Mouse (Mus musculus): ENCODE measurements around the gene Noxo1. TPM values are rescaled to one million over a fixed set of nuclear protein-coding genes. Genes with fewer than 3 reads are reported as not detected.
A peak's percentile ranks its signal among the peaks of the same experiment; 100 is the strongest.
"Not testable (repeated sequence)": the region's sequence is repeated elsewhere in the genome, so short reads cannot be mapped to it uniquely, and the experiment has no call there.

The Noxo1 gene
- 1 to 10 TPM; 2.8 to 6.4 TPM for total RNA-seq (2021)
- polyA plus RNA-seq (2012; rRNA removed): 4.9 and 9.4 TPM in 2 replicates
- long read RNA-seq, partial matches to known transcripts: 0 of 5 reads
- long read RNA-seq, other reads (novel, unspliced or antisense): 2 of 5 reads

GRCm38 (mm10) chr17:24696011-24696697 lies at the start of gene Noxo1, which contains the start of gene Gfer:
Gene Noxo1 (plus strand): TSS chr17:24696234.
Gene Gfer (minus strand): TSS chr17:24696156.
- DNase-seq: peak; percentile 97

- no peak for DNase-seq
Observed at GRCm38 (mm10) chr17:24646381-24646780, 49.7 kb upstream of the Noxo1 start.

- DNase-seq: no peak
Observed at GRCm38 (mm10) chr17:24647493-24647892, 48.5 kb upstream of the Noxo1 start.

GRCm38 (mm10) chr17:24648731-24649377 lies 47.2 kb upstream of the Noxo1 start:
- DNase-seq: no peak

- peak; percentile 66 for DNase-seq
Observed at GRCm38 (mm10) chr17:24649581-24650069, 46.4 kb upstream of the Noxo1 start.

GRCm38 (mm10) chr17:24650070-24650616 lies 45.9 kb upstream of the Noxo1 start, which contains the start of gene Slc9a3r2:
Gene Slc9a3r2 (minus strand): TSS chr17:24650327.
- DNase-seq: peak; percentile 87

- no peak for DNase-seq
Observed at GRCm38 (mm10) chr17:24650766-24651165, 45.3 kb upstream of the Noxo1 start.

- no peak for DNase-seq
Observed at GRCm38 (mm10) chr17:24651835-24652234, 44.2 kb upstream of the Noxo1 start.

GRCm38 (mm10) chr17:24653967-24654710 lies 41.9 kb upstream of the Noxo1 start:
- peak; percentile 73 for DNase-seq

- no peak for DNase-seq
Observed at GRCm38 (mm10) chr17:24654969-24655368, 41.1 kb upstream of the Noxo1 start.

- DNase-seq: no peak
Observed at GRCm38 (mm10) chr17:24658017-24658758, 37.8 kb upstream of the Noxo1 start, which contains the start of gene Npw. Gene Npw (minus strand): TSS chr17:24658457.

- not testable (repeated sequence) for DNase-seq
Observed at GRCm38 (mm10) chr17:24667011-24667410, 29.0 kb upstream of the Noxo1 start.

GRCm38 (mm10) chr17:24667416-24667815 lies 28.6 kb upstream of the Noxo1 start:
- DNase-seq: peak; percentile 61

- not testable (repeated sequence) for DNase-seq
Observed at GRCm38 (mm10) chr17:24669214-24669544, 26.9 kb upstream of the Noxo1 start.

- DNase-seq: peak; percentile 97
Observed at GRCm38 (mm10) chr17:24669545-24670245, 26.3 kb upstream of the Noxo1 start, which contains the start of gene Zfp598. Gene Zfp598 (plus strand): TSS chr17:24669687.

- peak; percentile 40 for DNase-seq
Observed at GRCm38 (mm10) chr17:24670246-24670844, 25.7 kb upstream of the Noxo1 start.

GRCm38 (mm10) chr17:24671346-24671745 lies 24.7 kb upstream of the Noxo1 start:
- DNase-seq: no peak

GRCm38 (mm10) chr17:24672141-24672540 lies 23.9 kb upstream of the Noxo1 start:
- DNase-seq: peak; percentile 87

GRCm38 (mm10) chr17:24674277-24674676 lies 21.8 kb upstream of the Noxo1 start:
- DNase-seq: no peak

- DNase-seq: no peak
Observed at GRCm38 (mm10) chr17:24676187-24676586, 19.8 kb upstream of the Noxo1 start.

All from adrenal gland, adult 2 months (tissue).